Mouse (Mus musculus) intestine, embryonic 14.5 days (tissue): ENCODE measurements at regions not wholly inside any gene's neighbourhood (a gene's known extent, or its start where the extent isn't known, plus 50 kb on each side); places are given as distances from the start of the nearest gene placed in this dataset.

Source experiments
- ATAC-seq: fragments of 200-750 bp; cut with Nextera tagmentation; replicated peaks from 2 replicates; pipeline ENCODE4 v1.8.0; 2017; ENCODE audit warnings: low read depth, moderate number of reproducible peaks, moderate TSS enrichment, moderate library complexity; ENCODE audit not compliant: low FRiP score, low TSS enrichment
- DNase-seq: peaks from one replicate; pipeline ENCODE4 v3.0.0-alpha.2; 2018; ENCODE audit warnings: low spot score
- H3K27ac ChIP-seq: fragments of 300-500 bp; sonication (generic); 2 replicates; pipeline ENCODE4 v1.5.1; 2014; ENCODE audit warnings: low read depth, mild to moderate bottlenecking, control low read depth
- H3K27me3 ChIP-seq: fragments of 300-500 bp; sonication (generic); replicated peaks from 2 replicates; pipeline ENCODE4 v1.6.1; 2014; ENCODE audit warnings: low read length, control low read depth; ENCODE audit not compliant: control insufficient read depth, insufficient read depth
- H3K36me3 ChIP-seq: fragments of 300-500 bp; sonication (generic); 2 replicates; pipeline ENCODE4 v1.6.1; 2014; ENCODE audit warnings: low read length, control low read depth; ENCODE audit not compliant: control insufficient read depth, insufficient read depth
- H3K4me1 ChIP-seq: fragments of 300-500 bp; sonication (generic); replicated peaks from 2 replicates; pipeline ENCODE4 v1.6.1; 2014; ENCODE audit warnings: low read length, control low read depth, mixed read lengths; ENCODE audit not compliant: control insufficient read depth, insufficient read depth
- H3K4me2 ChIP-seq: fragments of 300-500 bp; sonication (generic); 2 replicates; pipeline ENCODE4 v1.6.1; 2014; ENCODE audit warnings: low read length
- H3K4me3 ChIP-seq: fragments of 300-500 bp; sonication (generic); 2 replicates; pipeline ENCODE4 v1.5.1; 2014; ENCODE audit warnings: low read depth, low read length, control low read depth, mixed read lengths
- H3K9ac ChIP-seq: fragments of 300-500 bp; sonication (generic); 2 replicates; pipeline ENCODE4 v1.6.1; 2014; ENCODE audit warnings: mild to moderate bottlenecking, low read length
- H3K9me3 ChIP-seq: fragments of 300-500 bp; sonication (generic); 2 replicates; pipeline ENCODE4 v1.6.1; 2016; ENCODE audit warnings: low read length, control low read depth; ENCODE audit not compliant: control insufficient read depth
- WGBS: fragments of 180-500 bp; shearing (Covaris S2); extraction: QIAGEN DNeasy Blood & Tissue Kit; methylation state at CpG from one replicate; pipeline ENCODE4 v1.1.7; 2014; 5-methylcytosine and 5-hydroxymethylcytosine counted together

- Histone ChIP-seq H3K4me3 (no peak overlapping the region), H3K4me1 (peaks cover 29% of the 10 kb centered on the region), H3K4me2 (no peak overlapping the region), H3K9ac (no peak overlapping the region), H3K9me3 (peaks cover 3% of the 10 kb centered on the region; the same call in 1 of the 2 replicates), H3K36me3 (no peaks in the 10 kb centered on the region), H3K27me3 (no peaks in the 10 kb centered on the region), H3K27ac (no peak overlapping the region)
- no peak for DNase-seq
- no peak for ATAC-seq
- WGBS: 94% methylated on average over 7 of the region's 7 CpGs
Observed at GRCm38 (mm10) chr14:76872510-76872909, 164.1 kb upstream of the Ccdc122 start.

- Histone ChIP-seq H3K36me3 (no peaks in the 10 kb centered on the region), H3K27me3 (no peaks in the 10 kb centered on the region), H3K4me3 (no peak overlapping the region), H3K4me1 (peaks cover 5% of the 10 kb centered on the region), H3K9ac (no peak overlapping the region), H3K4me2 (no peak overlapping the region), H3K9me3 (peaks cover 3% of the 10 kb centered on the region; the same call in 1 of the 2 replicates), H3K27ac (no peak overlapping the region)
- DNase-seq (no peak), ATAC-seq (no peak)
- WGBS: 88% methylated on average over 3 of the region's 3 CpGs
Observed at GRCm38 (mm10) chr14:76868831-76869230, 167.7 kb upstream of the Ccdc122 start.

- Histone ChIP-seq H3K4me1 (no peaks in the 10 kb centered on the region; the same call in 1 of the 2 replicates), H3K4me2 (no peak overlapping the region), H3K4me3 (no peak overlapping the region), H3K27me3 (no peaks in the 10 kb centered on the region), H3K27ac (no peak overlapping the region), H3K9ac (no peak overlapping the region), H3K36me3 (no peaks in the 10 kb centered on the region), H3K9me3 (peaks cover 3% of the 10 kb centered on the region; the same call in 1 of the 2 replicates)
- no peak for DNase-seq
- ATAC-seq: no peak
- WGBS: 88% methylated on average over 5 of the region's 5 CpGs
Observed at GRCm38 (mm10) chr14:76868131-76868530, 168.4 kb upstream of the Ccdc122 start.

GRCm38 (mm10) chr14:76864664-76865063 lies 171.9 kb upstream of the Ccdc122 start:
- WGBS: 66% methylated on average over 4 of the region's 4 CpGs
- Histone ChIP-seq H3K36me3 (no peaks in the 10 kb centered on the region), H3K4me3 (no peak overlapping the region), H3K9me3 (peaks cover 3% of the 10 kb centered on the region; the same call in 1 of the 2 replicates), H3K27me3 (no peaks in the 10 kb centered on the region), H3K4me2 (no peak overlapping the region), H3K9ac (no peak overlapping the region), H3K4me1 (no peaks in the 10 kb centered on the region), H3K27ac (no peak overlapping the region)
- DNase-seq (no peak), ATAC-seq (no peak)

GRCm38 (mm10) chr14:76863035-76863706 lies 173.4 kb upstream of the Ccdc122 start:
- Histone ChIP-seq H3K9ac (no peak overlapping the region), H3K27ac (no peak overlapping the region), H3K9me3 (no peaks in the 10 kb centered on the region), H3K4me3 (no peak overlapping the region), H3K36me3 (no peaks in the 10 kb centered on the region), H3K4me2 (no peak overlapping the region), H3K4me1 (no peaks in the 10 kb centered on the region), H3K27me3 (no peaks in the 10 kb centered on the region)
- DNase-seq (no peak), ATAC-seq (no peak)
- 74% methylated on average over 13 of the region's 13 CpGs for WGBS

- no peak overlapping the region for H3K27ac ChIP-seq
- no peak overlapping the region for H3K4me2 ChIP-seq
- H3K9me3 ChIP-seq: no peaks in the 10 kb centered on the region
- peaks cover 9% of the 10 kb centered on the region for H3K4me1 ChIP-seq
- DNase-seq (no peak), ATAC-seq (no peak)
- WGBS: 72% methylated on average over 5 of the region's 5 CpGs
- no peak overlapping the region for H3K4me3 ChIP-seq
- no peak overlapping the region for H3K9ac ChIP-seq
- H3K36me3 ChIP-seq: no peaks in the 10 kb centered on the region
- H3K27me3 ChIP-seq: no peaks in the 10 kb centered on the region
Observed at GRCm38 (mm10) chr14:76858396-76858795, 178.2 kb upstream of the Ccdc122 start.

- H3K4me2 ChIP-seq: no peak overlapping the region
Observed at GRCm38 (mm10) chr14:76857196-76857773, 179.3 kb upstream of the Ccdc122 start.

GRCm38 (mm10) chr14:76856591-76856990 lies 180.0 kb upstream of the Ccdc122 start:
- H3K4me1 ChIP-seq: peaks cover 10% of the 10 kb centered on the region
- H3K27me3 ChIP-seq: no peaks in the 10 kb centered on the region
- DNase-seq (no peak), ATAC-seq (no peak)
- no peaks in the 10 kb centered on the region for H3K36me3 ChIP-seq
- no peaks in the 10 kb centered on the region for H3K9me3 ChIP-seq
- H3K27ac ChIP-seq: no peak overlapping the region; the same call in 1 of the 2 replicates
- no peak overlapping the region for H3K4me3 ChIP-seq
- 37% methylated on average over 8 of the region's 8 CpGs for WGBS
- no peak overlapping the region for H3K4me2 ChIP-seq
- no peak overlapping the region for H3K9ac ChIP-seq

More at GRCm38 (mm10) chr14:76857196-76857773, 179.3 kb upstream of the Ccdc122 start:
- 33% methylated on average over 10 of the region's 10 CpGs for WGBS
- Histone ChIP-seq H3K4me1 (peaks cover 9% of the 10 kb centered on the region), H3K27me3 (no peaks in the 10 kb centered on the region), H3K4me3 (no peak overlapping the region), H3K27ac (no peak overlapping the region), H3K36me3 (no peaks in the 10 kb centered on the region), H3K9ac (no peak overlapping the region), H3K9me3 (no peaks in the 10 kb centered on the region)
- DNase-seq: no peak
- ATAC-seq: no peak

- ATAC-seq (no peak), DNase-seq (no peak)
- 80% methylated on average over 11 of the region's 11 CpGs for WGBS
Observed at GRCm38 (mm10) chr14:76854965-76855364, 181.6 kb upstream of the Ccdc122 start.

More at GRCm38 (mm10) chr14:76854965-76855364, 181.6 kb upstream of the Ccdc122 start:
- Histone ChIP-seq H3K9ac (no peak overlapping the region), H3K27ac (no peak overlapping the region), H3K9me3 (no peaks in the 10 kb centered on the region), H3K4me2 (no peak overlapping the region), H3K4me3 (no peak overlapping the region), H3K27me3 (no peaks in the 10 kb centered on the region), H3K36me3 (no peaks in the 10 kb centered on the region), H3K4me1 (peaks cover 17% of the 10 kb centered on the region)
